Mouse (Mus musculus) megakaryocyte progenitor cell, adult 5-6 weeks (primary cell): ENCODE measurements around the gene Doc2a. TPM values are rescaled to one million over a fixed set of nuclear protein-coding genes. Genes with fewer than 3 reads are reported as not detected.

Experiments
- ATAC-seq: replicated peaks from 2 replicates; pipeline ENCODE4 v1.8.0; 2016; ENCODE audit warnings: mild to moderate bottlenecking, moderate TSS enrichment, inconsistent platforms; ENCODE audit not compliant: poor library complexity
- total RNA-seq, 2 experiments: library from RNA; stranded (forward) in 1 of 2; stranded (reverse) in 1 of 2; fragments of 157-497, 149-512 nt in 1 of 2; fragments of 200-1000 nt in 1 of 2; gene quantifications; 2 replicates each; pipeline versions ENCODE4 v1.2.3 to v1.2.4; 2015 to 2017

Doc2a gene
- total RNA-seq (2015) = not detected in 2 replicates
- 0.07 TPM in 1 of 2 replicates, not detected in the other for total RNA-seq (2017)

- ATAC-seq = no peak
Observed at GRCm38 (mm10) chr7:126847116-126847420, at the start of gene Doc2a. Doc2a (plus strand) TSS chr7:126847416.

- peak; percentile 26 for ATAC-seq
Observed at GRCm38 (mm10) chr7:126798127-126799049, 48.8 kb upstream of the Doc2a start.

GRCm38 (mm10) chr7:126799050-126799467 is 48.2 kb upstream of the Doc2a start:
- ATAC-seq = peak; percentile 73

DNA sequence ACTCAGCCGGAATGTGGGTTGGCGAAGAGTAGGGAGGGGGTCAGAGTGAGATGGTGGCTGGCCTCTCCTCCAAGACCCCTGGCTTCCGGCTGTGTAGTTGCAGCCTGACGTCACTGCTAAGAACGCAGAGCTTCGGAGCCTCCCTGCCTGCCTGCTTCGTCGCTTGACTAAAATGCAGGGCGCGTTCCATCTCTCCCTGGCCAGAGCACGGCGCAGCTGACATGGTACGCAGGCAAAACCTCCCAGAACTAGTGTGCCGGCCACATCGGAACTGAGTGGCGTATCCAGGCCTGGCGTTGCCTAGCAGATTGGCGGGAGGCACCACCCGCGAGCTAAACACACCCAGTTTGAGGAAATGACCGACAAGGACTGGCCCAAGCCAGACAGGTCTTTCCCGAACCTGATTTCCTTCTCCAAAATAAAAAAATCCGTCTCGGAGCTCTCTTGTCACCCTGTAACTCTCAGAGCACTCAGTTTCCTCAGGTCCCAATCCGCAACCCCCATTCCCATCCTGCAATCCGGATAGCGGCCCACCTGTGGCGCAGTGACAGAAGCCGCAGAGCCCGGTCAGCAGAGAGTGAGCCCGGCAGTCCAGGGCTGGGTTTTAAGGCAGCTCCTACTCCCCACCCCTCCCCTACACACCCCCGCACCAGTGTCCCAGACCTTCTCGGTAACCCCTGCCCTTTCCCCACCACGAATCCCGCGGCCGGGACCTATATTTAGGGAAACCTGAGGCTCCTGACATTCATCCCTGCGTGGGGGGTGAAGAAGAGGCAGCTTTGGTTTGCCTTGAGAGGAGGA is 47.5 kb upstream of the Doc2a start:
- ATAC-seq = peak; percentile 53

- ATAC-seq = no peak
Observed at GRCm38 (mm10) chr7:126800269-126801056, 46.8 kb upstream of the Doc2a start.

GRCm38 (mm10) chr7:126801057-126801422 is 46.2 kb upstream of the Doc2a start:
- ATAC-seq = no peak

GRCm38 (mm10) chr7:126802134-126802889 is 44.9 kb upstream of the Doc2a start:
- ATAC-seq = no peak

GRCm38 (mm10) chr7:126803181-126803580 is 44.0 kb upstream of the Doc2a start:
- ATAC-seq = no peak

DNA sequence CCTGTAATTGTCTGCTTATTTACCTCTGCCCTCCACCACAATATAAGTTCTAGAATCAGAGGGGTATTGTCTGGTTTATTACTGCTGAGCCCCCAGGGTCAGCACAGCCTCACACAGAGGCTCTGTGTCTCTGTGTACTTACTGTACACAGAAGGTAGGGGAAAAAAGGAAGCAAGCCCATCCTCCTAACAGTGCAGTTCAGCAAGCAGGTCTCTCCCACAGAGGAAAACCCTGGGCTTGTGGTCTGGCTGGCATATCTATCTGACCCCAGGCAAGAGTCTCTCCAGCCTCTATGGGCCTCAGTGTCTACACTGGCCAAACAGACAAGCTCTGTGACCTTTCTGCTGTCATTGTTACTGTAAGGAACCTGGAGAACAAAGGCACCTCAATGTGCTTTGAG is 43.5 kb upstream of the Doc2a start:
- no peak for ATAC-seq

DNA sequence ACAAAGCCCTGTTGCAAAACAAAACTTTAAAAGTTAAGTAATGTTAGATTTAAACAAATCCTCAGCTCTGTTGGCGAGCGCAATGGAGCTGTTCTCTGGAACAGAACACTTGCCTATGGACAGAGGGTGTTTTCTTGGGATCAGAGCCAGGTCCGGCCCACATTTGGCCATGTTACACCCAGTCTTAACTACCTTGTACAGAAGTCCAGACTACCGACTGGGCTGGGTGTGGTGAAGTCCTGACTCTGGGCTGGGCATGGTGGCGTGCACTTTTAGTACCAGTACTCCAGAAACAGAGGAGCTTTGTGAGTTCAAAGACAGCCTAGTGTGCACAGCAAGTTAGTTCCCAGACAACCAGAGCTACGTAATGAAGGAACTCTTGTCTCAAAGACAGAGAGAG is 40.3 kb upstream of the Doc2a start:
- no peak for ATAC-seq

- ATAC-seq = no peak
Observed at GRCm38 (mm10) chr7:126807405-126807804, 39.8 kb upstream of the Doc2a start.

DNA sequence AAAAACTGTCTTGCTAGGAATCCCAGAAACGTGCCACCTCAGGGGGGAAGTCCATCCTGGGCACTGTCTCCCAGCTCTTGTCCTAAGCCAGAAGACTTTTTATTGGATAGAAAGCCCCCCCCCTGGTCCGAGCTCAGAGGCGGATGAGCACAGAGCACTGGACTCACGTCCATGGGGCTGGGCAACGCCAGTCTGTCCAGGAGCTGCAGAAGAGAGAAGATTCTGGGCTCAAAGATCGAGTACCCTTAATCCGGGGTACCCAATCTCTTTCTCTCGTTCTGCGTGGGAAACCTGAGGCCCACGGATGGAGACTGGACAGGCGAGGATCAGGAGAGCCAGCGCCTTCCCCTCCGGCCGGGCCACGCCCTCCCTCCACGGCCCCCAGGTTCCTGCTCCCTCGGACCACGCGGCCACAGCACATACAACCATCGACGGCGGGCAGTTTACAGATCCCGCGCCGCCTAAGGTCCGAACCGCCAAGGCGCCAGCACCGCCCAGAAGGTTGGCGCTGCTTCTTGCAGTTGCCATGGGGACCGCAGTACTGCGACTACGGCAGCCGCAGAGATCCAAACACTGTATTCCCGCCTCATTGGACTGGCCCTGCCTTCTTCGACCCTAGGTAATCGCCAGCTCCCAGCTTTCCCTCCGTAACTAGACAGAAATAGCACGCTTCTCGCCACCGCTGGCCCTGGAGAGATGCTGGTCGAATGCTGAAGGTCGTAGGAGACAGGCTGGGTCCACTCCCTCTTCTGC is 38.3 kb upstream of the Doc2a start:
- peak; percentile 96 for ATAC-seq

GRCm38 (mm10) chr7:126809723-126810369 is 37.4 kb upstream of the Doc2a start:
- ATAC-seq = no peak; the same call in 1 of the 2 replicates

- ATAC-seq = no peak
Observed at GRCm38 (mm10) chr7:126815726-126816222, 31.4 kb upstream of the Doc2a start.

DNA sequence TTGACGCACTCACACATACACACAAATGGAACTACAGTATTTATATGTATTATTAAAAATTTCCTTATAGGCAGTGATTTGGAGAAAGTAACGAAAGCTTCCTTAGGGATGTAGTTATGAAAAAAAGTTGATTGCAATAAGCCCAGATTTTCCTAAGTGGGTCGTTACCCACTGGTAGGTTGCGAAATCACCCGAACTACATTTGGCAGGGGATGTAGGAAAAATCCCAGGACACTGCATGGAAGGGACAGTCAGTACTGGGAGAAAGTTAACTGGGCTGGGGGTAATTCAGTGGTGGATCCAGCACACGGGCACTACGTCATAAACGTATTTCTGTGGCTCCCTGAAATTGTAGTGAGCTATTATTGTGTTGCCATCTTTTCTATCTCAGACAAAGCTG is 30.7 kb upstream of the Doc2a start:
- no peak for ATAC-seq

DNA sequence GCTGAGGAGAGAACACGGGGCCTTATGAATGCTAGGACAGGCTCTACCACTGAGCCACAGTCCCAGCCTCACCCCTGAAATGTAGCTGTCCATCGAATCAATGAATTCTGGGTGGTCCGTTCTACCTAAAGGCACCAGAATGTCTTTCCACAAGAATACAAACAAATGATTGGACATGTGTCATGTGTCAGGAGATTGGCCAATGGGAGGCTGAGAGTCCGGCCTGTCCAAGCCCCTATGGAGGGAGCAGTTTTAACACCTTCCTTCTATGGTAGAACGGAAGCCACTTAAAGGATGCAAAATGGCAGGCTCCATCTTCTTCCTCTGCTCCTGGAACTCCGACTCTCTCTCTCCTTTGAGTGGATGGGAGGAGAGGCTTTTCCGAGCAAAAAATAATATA is 29.6 kb upstream of the Doc2a start:
- no peak for ATAC-seq

- ATAC-seq = no peak
Observed at GRCm38 (mm10) chr7:126818818-126819217, 28.4 kb upstream of the Doc2a start.

GRCm38 (mm10) chr7:126821835-126822511 is 25.2 kb upstream of the Doc2a start:
- ATAC-seq = peak; percentile 93
